Mouse (Mus musculus): ENCODE data around the gene Hdac2.
A peak's percentile ranks its signal among the peaks of the same experiment; 100 is the strongest.

DNA sequence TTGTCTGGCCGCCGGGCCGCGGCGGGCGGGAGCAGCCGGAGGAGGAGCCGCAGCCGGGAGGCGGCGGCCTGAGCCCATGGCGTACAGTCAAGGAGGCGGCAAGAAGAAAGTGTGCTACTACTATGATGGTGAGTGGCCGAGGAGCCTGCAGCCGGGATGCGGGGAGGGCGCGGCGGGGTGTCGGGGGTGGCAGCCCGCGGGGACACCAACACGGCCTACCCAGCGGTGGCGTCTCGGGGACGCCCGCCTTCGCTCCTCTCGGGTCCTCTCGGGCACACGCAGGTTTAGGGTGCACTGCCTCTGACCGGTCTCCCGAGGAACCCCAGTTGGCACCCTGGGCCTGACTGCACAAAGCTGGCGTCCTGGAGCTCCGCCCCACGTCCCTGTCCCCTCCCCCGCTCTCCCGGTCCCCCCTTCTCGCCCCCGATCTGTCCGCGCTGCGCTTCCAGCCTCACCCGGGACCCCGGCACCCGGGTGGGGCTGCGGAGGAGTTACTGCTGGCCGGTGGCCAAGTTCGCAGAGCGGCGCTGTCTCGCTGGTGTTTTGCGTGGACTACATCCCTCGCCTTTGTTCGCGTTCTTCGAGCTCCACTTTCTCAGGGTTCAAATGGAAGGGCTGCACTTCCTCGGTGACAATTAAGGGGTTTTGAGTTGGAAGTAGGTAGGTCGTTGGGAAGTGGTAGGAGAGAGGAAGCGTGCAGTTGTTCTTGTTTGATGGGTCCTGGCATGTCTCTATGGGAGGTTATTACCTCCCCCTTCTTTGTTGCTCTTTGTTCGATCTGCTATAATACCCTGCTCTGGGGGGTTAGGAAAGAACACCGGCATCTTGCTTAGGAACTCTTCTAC is 554 bp downstream of the Hdac2 start:
- TF ChIP-seq POLR2A (IDR thresholded peaks at IDR 0.05; ENCODE audit: insufficient read depth, low read depth, low read length), result no peak; the same call in 1 of the 2 replicates
- 0 out of 2 replicates have a peak, but pooled peaks have one; percentile 5 for TF ChIP-seq CTCF (IDR thresholded peaks at IDR 0.05; ENCODE audit: insufficient read depth, low read depth, low read length)

Data from olfactory bulb, adult 2 months (tissue).